Mouse (Mus musculus) kidney, embryonic 14.5 days (tissue): Measurements from ENCODE around the gene Tec. TPM values are rescaled to one million over a fixed set of nuclear protein-coding genes. Genes with fewer than 3 reads are reported as not detected.

ENCODE experiments used
- ATAC-seq: fragments of 200-750 bp; cut with Nextera tagmentation; 2 replicates; pipeline ENCODE4 v1.8.0; 2017; ENCODE audit warnings: moderate number of reproducible peaks, mild to moderate bottlenecking, moderate TSS enrichment, moderate library complexity; ENCODE audit not compliant: low FRiP score, low TSS enrichment
- H3K27ac ChIP-seq: fragments of 300-500 bp; sonication (generic); 2 replicates; pipeline ENCODE4 v1.5.1; 2014; ENCODE audit warnings: low read depth, mild to moderate bottlenecking, low read length, moderate library complexity, mixed read lengths
- H3K27me3 ChIP-seq: fragments of 300-500 bp; sonication (generic); 2 replicates; pipeline ENCODE4 v1.6.1; 2014; ENCODE audit warnings: mild to moderate bottlenecking, low read length; ENCODE audit not compliant: control insufficient read depth, insufficient read depth
- H3K36me3 ChIP-seq: fragments of 300-500 bp; sonication (generic); 2 replicates; pipeline ENCODE4 v1.6.1; 2014; ENCODE audit warnings: low read length, mixed read lengths; ENCODE audit not compliant: control insufficient read depth, insufficient read depth
- H3K4me1 ChIP-seq: fragments of 300-500 bp; sonication (generic); 2 replicates; pipeline ENCODE4 v1.6.1; 2014; ENCODE audit warnings: low read length, mixed read lengths; ENCODE audit not compliant: control insufficient read depth, insufficient read depth
- H3K4me2 ChIP-seq: fragments of 300-500 bp; sonication (generic); replicated peaks from 2 replicates; pipeline ENCODE4 v1.6.1; 2014; ENCODE audit warnings: low read depth, mild to moderate bottlenecking, low read length
- H3K4me3 ChIP-seq: fragments of 300-500 bp; sonication (generic); 2 replicates; pipeline ENCODE4 v1.5.1; 2014; ENCODE audit warnings: mild to moderate bottlenecking, low read length
- H3K9ac ChIP-seq: fragments of 300-500 bp; sonication (generic); 2 replicates; pipeline ENCODE4 v1.6.1; 2014; ENCODE audit warnings: low read depth, mild to moderate bottlenecking, low read length, moderate library complexity
- H3K9me3 ChIP-seq: fragments of 300-500 bp; sonication (generic); 2 replicates; pipeline ENCODE4 v1.6.1; 2016; ENCODE audit warnings: low read length; ENCODE audit not compliant: control insufficient read depth
- WGBS: fragments of 180-500 bp; shearing (Covaris S2); extraction: QIAGEN DNeasy Blood & Tissue Kit; methylation state at CpG from one replicate; pipeline ENCODE4 v1.1.7; 2014; 5-methylcytosine and 5-hydroxymethylcytosine counted together
- polyA plus RNA-seq: library from polyadenylated mRNA; unstranded; fragments of >200 nt; fragmentation: Nextera tagmentation; extraction: Ambion mirVana; gene quantifications from 2 replicates; pipeline ENCODE4 v1.2.1, GENCODE M21; 2014

Gene Tec
- polyA plus RNA-seq, 1 experiment from 2014 or later = 8.9 TPM

- peaks cover 4% of the 10 kb centered on the region; the same call in 1 of the 2 replicates for H3K4me1 ChIP-seq
- peaks cover 10% of the 10 kb centered on the region; the same call in 1 of the 2 replicates for H3K9me3 ChIP-seq
- ATAC-seq = no peak
- H3K27me3 ChIP-seq = no peaks in the 10 kb centered on the region
- H3K36me3 ChIP-seq = no peaks in the 10 kb centered on the region
- no peak overlapping the region for H3K4me3 ChIP-seq
- no peak overlapping the region for H3K27ac ChIP-seq
- H3K4me2 ChIP-seq = no peak overlapping the region
- H3K9ac ChIP-seq = no peak overlapping the region
- 53% methylated on average over 8 of the region's 8 CpGs for WGBS
Measured at GRCm38 (mm10) chr5:72860899-72861298, 7.4 kb downstream of the Tec start.

DNA sequence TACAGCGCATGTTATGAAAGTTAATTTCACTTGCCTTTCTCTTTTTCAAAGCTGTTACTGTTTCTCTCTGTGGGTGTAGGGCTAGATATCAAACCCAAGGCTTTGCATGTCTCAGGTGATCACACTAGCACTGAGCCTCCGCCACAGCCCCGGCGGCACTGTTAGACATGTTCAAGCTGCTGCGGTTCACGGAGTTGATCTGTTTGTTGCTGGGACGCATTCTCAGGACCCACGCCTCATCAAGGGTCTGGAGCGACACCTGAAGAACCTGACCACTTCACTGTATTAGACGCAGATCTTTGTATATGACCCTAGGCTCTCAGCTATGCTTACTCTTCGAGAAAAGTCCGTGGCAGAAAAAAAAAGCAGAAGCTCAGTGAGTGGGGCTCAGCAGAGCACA is 10.0 kb downstream of the Tec start:
- no peaks in the 10 kb centered on the region for H3K27me3 ChIP-seq
- H3K27ac ChIP-seq = no peak overlapping the region
- H3K4me3 ChIP-seq = no peak overlapping the region
- ATAC-seq = no peak
- WGBS = 91% methylated on average over 12 of the region's 12 CpGs
- H3K9ac ChIP-seq = no peak overlapping the region
- no peak overlapping the region for H3K4me2 ChIP-seq
- H3K4me1 ChIP-seq = peaks cover 10% of the 10 kb centered on the region; the same call in 1 of the 2 replicates
- H3K9me3 ChIP-seq = peaks cover 10% of the 10 kb centered on the region; the same call in 1 of the 2 replicates
- no peaks in the 10 kb centered on the region for H3K36me3 ChIP-seq

DNA sequence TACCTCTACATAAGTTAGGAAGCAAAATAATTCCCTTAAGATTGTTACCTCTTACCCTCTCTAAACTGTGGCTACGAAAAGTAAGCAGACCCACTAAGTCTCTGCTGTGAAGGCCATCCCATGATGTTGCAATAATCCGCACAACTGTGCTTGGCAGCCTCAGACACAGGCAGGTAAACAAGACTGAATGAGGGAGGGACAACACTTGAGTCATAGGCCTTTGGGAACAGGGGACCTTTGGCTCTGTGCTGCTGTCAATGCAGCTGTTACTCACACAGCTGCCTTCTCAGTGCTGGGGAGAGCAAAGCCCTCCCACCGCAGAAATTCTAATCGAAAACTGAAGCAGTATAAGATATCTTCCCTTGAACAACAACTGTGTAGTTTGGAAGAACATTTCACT is 10.5 kb downstream of the Tec start:
- Histone ChIP-seq H3K9ac (no peak overlapping the region), H3K4me2 (no peak overlapping the region), H3K4me1 (peaks cover 10% of the 10 kb centered on the region; the same call in 1 of the 2 replicates), H3K27ac (no peak overlapping the region), H3K4me3 (no peak overlapping the region), H3K36me3 (no peaks in the 10 kb centered on the region), H3K27me3 (no peaks in the 10 kb centered on the region), H3K9me3 (peaks cover 10% of the 10 kb centered on the region; the same call in 1 of the 2 replicates)
- ATAC-seq = no peak
- 84% methylated on average over 4 of the region's 4 CpGs for WGBS

DNA sequence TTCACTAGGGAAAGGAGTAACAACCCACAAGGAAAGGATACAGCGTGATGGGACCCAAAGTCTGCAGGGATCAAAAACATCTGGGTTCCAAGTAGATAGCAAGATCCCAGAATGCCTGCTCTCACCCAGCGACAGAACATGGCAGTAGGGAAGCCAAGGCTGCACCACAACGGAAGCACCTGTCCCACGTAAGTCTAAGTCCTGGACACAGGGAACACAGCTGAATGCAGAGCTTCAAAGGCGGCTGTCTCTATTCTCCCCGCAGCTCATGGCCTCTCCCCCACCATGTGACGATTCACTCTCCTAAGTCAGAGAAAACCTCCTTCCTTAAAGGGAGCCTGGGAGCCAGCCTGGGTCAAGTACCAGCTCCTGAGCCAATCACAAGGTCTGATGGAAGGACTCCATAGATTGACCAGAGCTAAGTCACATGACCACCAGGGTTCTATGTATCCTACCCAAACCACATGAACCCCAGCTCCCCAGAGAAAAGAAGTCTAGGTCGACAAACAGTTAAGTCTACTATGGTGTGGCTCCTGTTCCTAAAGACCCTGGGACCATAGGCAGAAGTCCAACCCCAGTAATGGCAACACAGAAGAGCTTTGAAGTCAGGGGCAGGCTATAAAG is 11.9 kb downstream of the Tec start:
- Histone ChIP-seq H3K4me2 (no peak overlapping the region), H3K9ac (no peak overlapping the region), H3K4me1 (peaks cover 10% of the 10 kb centered on the region; the same call in 1 of the 2 replicates), H3K36me3 (no peaks in the 10 kb centered on the region), H3K9me3 (peaks cover 10% of the 10 kb centered on the region; the same call in 1 of the 2 replicates), H3K4me3 (no peak overlapping the region), H3K27me3 (no peaks in the 10 kb centered on the region), H3K27ac (no peak overlapping the region)
- ATAC-seq = peak; percentile 29; the same call in 1 of the 2 replicates
- 79% methylated on average over 8 of the region's 8 CpGs for WGBS

DNA sequence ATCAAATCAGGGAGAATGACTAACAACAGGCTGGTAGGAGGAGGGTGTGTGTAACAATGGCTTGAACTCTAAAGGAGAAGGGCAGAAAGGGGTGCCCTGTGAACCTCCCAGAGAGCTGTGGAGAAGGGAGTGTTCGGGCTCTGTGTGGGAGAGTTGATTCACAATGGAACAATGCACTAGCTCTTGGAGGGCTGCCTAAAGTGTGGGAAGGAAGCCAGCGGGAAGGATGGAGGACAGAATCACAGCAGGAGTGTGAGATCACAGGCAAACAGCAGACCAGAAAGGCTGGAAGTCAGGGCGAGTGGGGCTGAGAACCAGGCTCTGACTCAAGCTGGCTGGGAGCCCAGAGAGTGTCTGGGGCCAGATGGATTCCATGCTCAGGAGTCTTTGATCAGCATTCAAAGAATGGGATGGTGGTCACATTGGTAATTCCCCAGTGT is 12.6 kb downstream of the Tec start:
- Histone ChIP-seq H3K4me1 (peaks cover 10% of the 10 kb centered on the region; the same call in 1 of the 2 replicates), H3K4me2 (no peak overlapping the region), H3K4me3 (no peak overlapping the region), H3K36me3 (no peaks in the 10 kb centered on the region), H3K9ac (no peak overlapping the region), H3K27me3 (no peaks in the 10 kb centered on the region), H3K27ac (peak overlapping the region; percentile 10; the same call in 1 of the 2 replicates), H3K9me3 (peaks cover 10% of the 10 kb centered on the region; the same call in 1 of the 2 replicates)
- ATAC-seq = peak; percentile 83
- WGBS = 20% methylated on average over 3 of the region's 3 CpGs

DNA sequence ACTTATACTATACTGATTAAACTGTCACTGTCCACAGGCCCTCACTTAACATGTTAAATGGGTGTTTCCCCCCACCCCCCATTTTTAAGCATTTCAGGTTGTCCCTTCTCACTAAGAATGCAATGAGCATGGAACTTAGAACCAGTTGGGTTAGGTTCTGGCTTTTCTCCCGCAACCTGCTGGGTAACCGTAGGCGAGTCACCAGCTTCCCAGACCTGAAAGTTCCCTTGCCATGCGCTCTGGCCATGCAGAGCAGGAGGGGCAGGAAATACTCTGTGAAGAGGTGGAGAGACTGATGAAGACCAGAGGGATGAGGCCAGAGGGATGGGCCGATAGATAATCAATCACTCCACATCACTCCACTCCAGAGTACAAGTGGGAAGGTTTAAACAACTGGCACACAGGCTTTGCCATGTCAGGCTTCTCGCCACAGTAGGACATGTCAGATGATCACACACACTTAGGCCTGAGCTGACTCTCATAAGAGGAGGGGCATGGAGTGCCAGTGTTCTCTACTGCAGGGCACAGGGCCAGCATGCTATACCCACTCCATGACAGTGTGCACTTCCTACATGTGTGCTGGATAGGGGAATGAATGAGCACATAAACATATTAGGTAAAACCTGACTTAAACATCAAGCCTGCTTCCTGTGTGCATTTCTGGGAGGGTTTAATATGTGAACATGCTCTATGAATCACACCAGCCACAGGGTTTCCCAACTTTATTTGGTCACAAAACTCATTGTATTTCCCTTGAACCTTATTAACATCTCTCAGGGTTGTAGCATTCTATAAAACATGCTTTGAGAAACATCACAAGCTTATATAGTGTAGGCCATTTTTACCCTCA is 13.9 kb downstream of the Tec start:
- ATAC-seq = no peak
- WGBS = 87% methylated on average over 6 of the region's 6 CpGs
- Histone ChIP-seq H3K9ac (no peak overlapping the region), H3K36me3 (no peaks in the 10 kb centered on the region), H3K27me3 (no peaks in the 10 kb centered on the region), H3K27ac (no peak overlapping the region), H3K9me3 (peaks cover 3% of the 10 kb centered on the region; the same call in 1 of the 2 replicates), H3K4me2 (no peak overlapping the region), H3K4me3 (no peak overlapping the region), H3K4me1 (peaks cover 10% of the 10 kb centered on the region; the same call in 1 of the 2 replicates)

GRCm38 (mm10) chr5:72853365-72853764 is 14.9 kb downstream of the Tec start:
- Histone ChIP-seq H3K27ac (no peak overlapping the region), H3K4me1 (peaks cover 10% of the 10 kb centered on the region; the same call in 1 of the 2 replicates), H3K4me3 (no peak overlapping the region), H3K9me3 (no peaks in the 10 kb centered on the region), H3K36me3 (no peaks in the 10 kb centered on the region), H3K9ac (no peak overlapping the region), H3K27me3 (no peaks in the 10 kb centered on the region), H3K4me2 (no peak overlapping the region)
- ATAC-seq = no peak
- 76% methylated on average over 2 of the region's 2 CpGs for WGBS

DNA sequence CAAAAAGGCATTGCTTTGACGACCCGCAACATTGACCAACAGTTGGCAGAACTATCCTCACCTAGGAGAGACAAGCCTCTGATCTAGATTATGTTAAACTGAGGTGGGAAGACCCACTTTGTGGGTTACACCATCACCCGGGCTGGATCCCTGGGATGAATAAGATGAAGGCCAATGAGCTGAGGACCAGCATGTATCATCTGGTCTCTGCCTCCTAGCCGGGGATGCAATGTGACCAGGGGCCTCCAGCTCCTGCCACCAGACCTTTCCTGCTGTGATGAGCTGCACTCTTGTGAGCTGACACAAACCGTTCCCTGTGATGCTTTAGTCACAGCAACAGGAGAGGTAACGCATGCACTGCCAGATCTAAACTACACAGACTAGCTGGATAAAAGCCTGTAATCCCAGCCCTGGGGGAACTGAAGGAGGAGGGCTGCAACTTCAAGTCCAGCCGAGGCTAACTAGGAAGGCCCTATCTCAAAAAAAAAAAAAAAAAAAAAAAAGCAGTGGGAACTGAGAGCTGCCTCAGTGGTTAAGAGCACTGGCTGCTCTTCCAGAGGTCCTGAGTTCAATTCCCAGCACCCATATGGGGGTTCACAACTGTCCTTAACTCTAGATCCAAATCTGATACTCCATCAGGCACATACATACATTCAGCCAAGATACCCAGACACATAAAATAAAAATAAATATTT is 15.8 kb downstream of the Tec start:
- ATAC-seq = no peak
- WGBS = 84% methylated on average over 7 of the region's 7 CpGs
- Histone ChIP-seq H3K36me3 (no peaks in the 10 kb centered on the region), H3K4me3 (no peak overlapping the region), H3K4me2 (no peak overlapping the region), H3K9me3 (no peaks in the 10 kb centered on the region), H3K27me3 (no peaks in the 10 kb centered on the region), H3K4me1 (peaks cover 7% of the 10 kb centered on the region; the same call in 1 of the 2 replicates), H3K27ac (no peak overlapping the region), H3K9ac (no peak overlapping the region)
